Mouse (Mus musculus) MEL (cell line): ENCODE measurements around the gene Hist2h3c1. TPM values are rescaled to one million over a fixed set of nuclear protein-coding genes. Genes with fewer than 3 reads are reported as not detected.
"Not testable (repeated sequence)": the region's sequence is repeated elsewhere in the genome, so short reads cannot be mapped to it uniquely, and the experiment has no call there.

ENCODE experiments used
- DNase-seq: peaks from one replicate; pipeline ENCODE4 v3.0.0; 2011; ENCODE audit warnings: low read depth, low spot score
- H3K27ac ChIP-seq: 2 replicates; pipeline ENCODE4 v1.5.1; 2012; ENCODE audit warnings: low read depth, mild to moderate bottlenecking, control low read depth, low read length, moderate library complexity; ENCODE audit not compliant: control insufficient read depth
- H3K27me3 ChIP-seq, 2 experiments: fragments of 150-350 bp in 1 of 2; sonication (generic) in 1 of 2; 2 replicates each; pipeline ENCODE4 v1.6.1; 2012; ENCODE audit warnings: low read length in 2 of 2, mild to moderate bottlenecking in 2 of 2, improper control_type of control experiment in 1 of 2, moderate library complexity in 1 of 2; ENCODE audit not compliant: insufficient read depth in 2 of 2, control insufficient read depth in 1 of 2
- H3K36me3 ChIP-seq, 2 experiments: 2 replicates each; pipeline ENCODE4 v1.6.1; 2012 to 2014; ENCODE audit warnings: low read length in 2 of 2, improper control_type of control experiment in 1 of 2, inconsistent platforms in 1 of 2, mild to moderate bottlenecking in 1 of 2; ENCODE audit not compliant: insufficient read depth in 2 of 2, control insufficient read depth in 1 of 2
- H3K4me1 ChIP-seq, 2 experiments: fragments of 150-350 bp in 1 of 2; sonication (generic) in 1 of 2; 2 replicates each; pipeline ENCODE4 v1.6.1; 2012; ENCODE audit warnings: low read length in 2 of 2, improper control_type of control experiment in 1 of 2, mild to moderate bottlenecking in 1 of 2; ENCODE audit not compliant: insufficient read depth in 2 of 2, control insufficient read depth in 1 of 2
- H3K4me3 ChIP-seq, 2 experiments: fragments of 150-350 bp in 1 of 2; sonication (generic) in 1 of 2; 2 replicates each; pipeline ENCODE4 v1.5.1; 2012; ENCODE audit warnings: low read depth in 2 of 2, low read length in 2 of 2, mild to moderate bottlenecking in 2 of 2, moderate library complexity in 2 of 2, control low read depth in 1 of 2, improper control_type of control experiment in 1 of 2; ENCODE audit not compliant: control insufficient read depth in 1 of 2, insufficient read depth in 1 of 2
- H3K79me2 ChIP-seq: 2 replicates; pipeline ENCODE4 v1.6.1; 2012; ENCODE audit warnings: mild to moderate bottlenecking, low read length, moderate library complexity; ENCODE audit not compliant: control insufficient read depth, poor library complexity, insufficient read depth
- H3K9ac ChIP-seq: 2 replicates; pipeline ENCODE4 v1.6.1; 2012; ENCODE audit warnings: low read depth, mild to moderate bottlenecking, control low read depth, low read length, moderate library complexity; ENCODE audit not compliant: control insufficient read depth, poor library complexity, severe bottlenecking
- H3K9me3 ChIP-seq: fragments of 150-350 bp; sonication (generic); replicated peaks from 2 replicates; pipeline ENCODE4 v1.6.1; 2012; ENCODE audit warnings: mild to moderate bottlenecking, low read length, improper control_type of control experiment, moderate library complexity; ENCODE audit not compliant: insufficient read depth
- MAX ChIP-seq: IDR thresholded peaks from 2 replicates; pipeline ENCODE4 v1.6.1; 2011; ENCODE audit warnings: low read length, improper control_type of control experiment
- POLR2A ChIP-seq, 2 experiments: IDR thresholded peaks; 2 replicates each; pipeline ENCODE4 v1.6.1; 2011 to 2012; ENCODE audit warnings: low read length in 2 of 2, mild to moderate bottlenecking in 2 of 2, control low read depth in 1 of 2, improper control_type of control experiment in 1 of 2, low read depth in 1 of 2, moderate library complexity in 1 of 2; ENCODE audit not compliant: control insufficient read depth in 1 of 2, insufficient read depth in 1 of 2, poor library complexity in 1 of 2
- POLR2AphosphoS5 ChIP-seq: IDR thresholded peaks from 2 replicates; pipeline ENCODE4 v1.6.1; 2012; ENCODE audit warnings: low read depth, borderline replicate concordance, mild to moderate bottlenecking, inconsistent platforms, low read length, moderate library complexity, mixed read lengths
- polyA plus RNA-seq, 2 experiments: library from polyadenylated mRNA; stranded (reverse) in 1 of 2; unstranded in 1 of 2; fragments of >175 nt in 1 of 2; fragments of >200 nt in 1 of 2; gene quantifications; 2 replicates each; pipeline versions ENCODE4 v1.2.1 to v1.2.4; 2012; ENCODE audit warnings: low replicate concordance in 2 of 2, low read depth in 1 of 2; ENCODE audit not compliant: insufficient read length in 2 of 2, insufficient read depth in 1 of 2, missing spikeins in 1 of 2
- total RNA-seq: library from RNA; depleted of rRNA; stranded (reverse); fragments of 300-350 nt; gene quantifications from 2 replicates; pipeline ENCODE4 v1.2.3, GENCODE M21; 2012

Hist2h3c1 gene
- total and polyA plus RNA-seq, 3 experiments, result 1.5 TPM; not detected in 2

- Histone ChIP-seq H3K27me3 (no peaks in the 10 kb centered on the region), H3K27ac (peak overlapping the region; percentile 93), H3K9ac (peak overlapping the region; percentile 74), H3K79me2 (peaks cover 4% of the 10 kb centered on the region; the same call in 1 of the 2 replicates), H3K4me1 (peaks cover 0 to 27% of the 10 kb centered on the region in 2 experiments; a peak in 2 of 4 replicates), H3K9me3 (no peaks in the 10 kb centered on the region), H3K36me3 (peaks cover 0 to 30% of the 10 kb centered on the region in 2 experiments; a peak in 2 of 4 replicates), H3K4me3 (peak overlapping the region; percentile 1 to 57)
- TF ChIP-seq POLR2A (IDR thresholded peaks at IDR 0.05; ENCODE audit: control insufficient read depth in 1 of 2, insufficient read depth in 1 of 2, low read depth in 1 of 2, low read length in 2 of 2, poor library complexity in 1 of 2) (peak in 1 of 2 experiments; percentile 83; a peak in 2 of 4 replicates), POLR2AphosphoS5 (peak; percentile 99), MAX (no peak)
- peak; percentile 98 for DNase-seq
Observed at GRCm38 (mm10) chr3:96237904-96238511, 8.5 kb upstream of the Hist2h3c1 start.

DNA sequence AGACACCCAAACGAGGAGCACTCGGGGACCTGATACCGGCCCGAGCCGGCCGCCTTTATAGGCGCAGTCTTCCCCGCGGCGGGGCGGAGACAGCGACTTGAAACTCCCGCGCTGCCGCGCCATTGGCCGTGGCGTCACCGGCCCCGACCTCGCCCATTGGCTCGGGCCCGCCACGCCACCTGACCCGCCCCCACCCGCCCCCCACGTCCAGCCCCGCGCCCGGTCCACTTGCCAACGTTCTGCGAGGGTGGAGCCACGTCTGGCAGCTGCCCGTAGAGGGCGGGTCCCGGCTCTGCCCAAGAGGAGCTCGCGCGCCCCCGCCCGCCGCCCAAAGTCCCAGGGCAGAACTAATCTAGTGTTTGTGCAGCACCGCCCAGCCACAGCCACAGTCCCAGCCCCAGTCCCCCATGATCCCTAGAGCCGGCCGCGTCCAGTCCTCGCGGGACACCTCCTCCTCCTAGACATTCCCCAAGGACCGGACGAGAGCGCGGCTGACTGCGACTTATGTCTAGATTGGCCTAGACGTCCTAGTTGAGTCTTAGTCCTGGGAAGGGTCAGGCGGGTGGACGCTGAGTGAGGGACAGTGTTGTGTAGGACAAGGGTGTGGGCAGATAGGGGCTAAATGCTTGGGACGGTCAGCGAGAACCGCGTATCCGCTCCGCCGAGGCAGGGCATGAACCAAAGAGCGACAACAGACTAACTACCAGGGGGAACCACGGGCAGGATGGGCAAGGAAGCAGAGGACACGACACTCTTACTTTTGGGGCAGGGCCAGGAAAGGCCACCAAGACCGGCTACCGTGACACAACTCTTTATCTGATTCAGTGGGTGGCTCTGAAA is 7.3 kb upstream of the Hist2h3c1 start, which contains the start of gene Hist2h3c2:
TSS of gene Hist2h3c2 (minus strand) at position 174 of the 840 bp plus-strand sequence.
- H3K27me3 ChIP-seq, DNase-seq, H3K9me3 ChIP-seq, H3K79me2 ChIP-seq: not testable (repeated sequence)
- TF ChIP-seq POLR2AphosphoS5 (peak; percentile 90), POLR2A (IDR thresholded peaks at IDR 0.05; ENCODE audit: control insufficient read depth in 1 of 2, insufficient read depth in 1 of 2, low read depth in 1 of 2, low read length in 2 of 2, poor library complexity in 1 of 2) (peak in 1 of 2 experiments; percentile 56; a peak in 1 of 4 replicates)
- Histone ChIP-seq H3K4me3 (peak within 1 kb of the TSS; percentile 1 to 57), H3K36me3 (peaks cover 0 to 42% of the 10 kb centered on the region in 2 experiments; a peak in 2 of 4 replicates), H3K9ac (peak within 1 kb of the TSS; percentile 74), H3K27ac (peak within 1 kb of the TSS; percentile 93), H3K4me1 (peaks cover 10 to 39% of the 10 kb centered on the region in 2 experiments)

GRCm38 (mm10) chr3:96239949-96240798 is 6.3 kb upstream of the Hist2h3c1 start, which contains the start of gene Hist2h2aa2:
Gene Hist2h2aa2 (minus strand): TSS chr3:96240276.
- TF ChIP-seq POLR2AphosphoS5 (0 out of 2 replicates have a peak, but pooled peaks have one; percentile 6), POLR2A (IDR thresholded peaks at IDR 0.05; ENCODE audit: control insufficient read depth in 1 of 2, insufficient read depth in 1 of 2, low read depth in 1 of 2, low read length in 2 of 2, poor library complexity in 1 of 2) (peak in 1 of 2 experiments; percentile 68; a peak in 2 of 4 replicates)
- TF ChIP-seq, all 39 proteins: peak for 2; not testable (repeated sequence) for 37
- not testable (repeated sequence) for H3K27me3 ChIP-seq, H3K9me3 ChIP-seq, H3K79me2 ChIP-seq
- peak; percentile 94 for DNase-seq
- Histone ChIP-seq H3K27ac (peak within 1 kb of the TSS; percentile 92), H3K9ac (peak within 1 kb of the TSS; percentile 90), H3K4me3 (peak within 1 kb of the TSS; percentile 38 to 55), H3K36me3 (peaks cover 0 to 49% of the 10 kb centered on the region in 2 experiments; a peak in 2 of 4 replicates), H3K4me1 (peaks cover 13 to 41% of the 10 kb centered on the region in 2 experiments)
